Mouse (Mus musculus): ENCODE measurements around the gene Esm1.

GRCm38 (mm10) chr13:113205346-113205745, 4.1 kb upstream of the Esm1 start:
- TF ChIP-seq POLR2A (IDR thresholded peaks at IDR 0.05; ENCODE audit: borderline replicate concordance, control insufficient read depth, low read depth, low read length) (no peak), CTCF (IDR thresholded peaks at IDR 0.05; ENCODE audit: control insufficient read depth, insufficient read depth, low read length) (no peak)
